Mouse (Mus musculus) lung, postnatal 14 days (tissue): Measurements from ENCODE around the gene Gatm.
A peak's percentile ranks its signal among the peaks of the same experiment; 100 is the strongest.

Experiments
- DNase-seq: peaks from one replicate; pipeline ENCODE4 v3.0.0; 2021

The Gatm gene

GRCm38 (mm10) chr2:122605829-122606228 lies 5.3 kb downstream of the Gatm start:
- no peak for DNase-seq

- no peak for DNase-seq
Observed at GRCm38 (mm10) chr2:122601354-122601753, 9.7 kb downstream of the Gatm start.

GRCm38 (mm10) chr2:122599736-122600135 lies 11.4 kb downstream of the Gatm start:
- no peak for DNase-seq

GRCm38 (mm10) chr2:122595461-122595860 lies 15.6 kb downstream of the Gatm start:
- DNase-seq = no peak

- DNase-seq = no peak
Observed at GRCm38 (mm10) chr2:122591213-122591612, 19.9 kb downstream of the Gatm start.

- DNase-seq = no peak
Observed at GRCm38 (mm10) chr2:122590351-122590750, 20.8 kb downstream of the Gatm start.

- DNase-seq = no peak
Observed at GRCm38 (mm10) chr2:122587861-122588519, 23.1 kb downstream of the Gatm start.

GRCm38 (mm10) chr2:122586258-122586657 lies 24.8 kb downstream of the Gatm start:
- DNase-seq = no peak

GRCm38 (mm10) chr2:122582324-122582723 lies 28.8 kb downstream of the Gatm start:
- DNase-seq = no peak

GRCm38 (mm10) chr2:122581361-122582017 lies 29.6 kb downstream of the Gatm start:
- peak; percentile 15 for DNase-seq

GRCm38 (mm10) chr2:122580426-122580825 lies 30.7 kb downstream of the Gatm start:
- DNase-seq = no peak

GRCm38 (mm10) chr2:122577316-122577715 lies 33.8 kb downstream of the Gatm start:
- no peak for DNase-seq

GRCm38 (mm10) chr2:122576295-122576694 lies 34.8 kb downstream of the Gatm start:
- no peak for DNase-seq

- no peak for DNase-seq
Observed at GRCm38 (mm10) chr2:122575470-122575869, 35.6 kb downstream of the Gatm start.

- DNase-seq = no peak
Observed at GRCm38 (mm10) chr2:122572438-122572837, 38.7 kb downstream of the Gatm start.

- no peak for DNase-seq
Observed at GRCm38 (mm10) chr2:122571326-122571725, 39.8 kb downstream of the Gatm start.

- no peak for DNase-seq
Observed at GRCm38 (mm10) chr2:122570430-122570829, 40.7 kb downstream of the Gatm start.

- peak; percentile 71 for DNase-seq
Observed at GRCm38 (mm10) chr2:122569439-122569838, 41.7 kb downstream of the Gatm start.

- DNase-seq = no peak
Observed at GRCm38 (mm10) chr2:122562251-122562650, 48.9 kb downstream of the Gatm start.

- DNase-seq = no peak
Observed at GRCm38 (mm10) chr2:122561221-122561620, 49.9 kb downstream of the Gatm start.

- DNase-seq = peak; percentile 28
Observed at GRCm38 (mm10) chr2:122558317-122558716, 52.8 kb downstream of the Gatm start.
